Mouse (Mus musculus): ENCODE measurements around the gene Rab23. TPM values are rescaled to one million over a fixed set of nuclear protein-coding genes. Genes with fewer than 3 reads are reported as not detected.
A peak's percentile ranks its signal among the peaks of the same experiment; 100 is the strongest.

Rab23 gene
- polyA plus RNA-seq, 1 experiment = 77.8 TPM

DNA sequence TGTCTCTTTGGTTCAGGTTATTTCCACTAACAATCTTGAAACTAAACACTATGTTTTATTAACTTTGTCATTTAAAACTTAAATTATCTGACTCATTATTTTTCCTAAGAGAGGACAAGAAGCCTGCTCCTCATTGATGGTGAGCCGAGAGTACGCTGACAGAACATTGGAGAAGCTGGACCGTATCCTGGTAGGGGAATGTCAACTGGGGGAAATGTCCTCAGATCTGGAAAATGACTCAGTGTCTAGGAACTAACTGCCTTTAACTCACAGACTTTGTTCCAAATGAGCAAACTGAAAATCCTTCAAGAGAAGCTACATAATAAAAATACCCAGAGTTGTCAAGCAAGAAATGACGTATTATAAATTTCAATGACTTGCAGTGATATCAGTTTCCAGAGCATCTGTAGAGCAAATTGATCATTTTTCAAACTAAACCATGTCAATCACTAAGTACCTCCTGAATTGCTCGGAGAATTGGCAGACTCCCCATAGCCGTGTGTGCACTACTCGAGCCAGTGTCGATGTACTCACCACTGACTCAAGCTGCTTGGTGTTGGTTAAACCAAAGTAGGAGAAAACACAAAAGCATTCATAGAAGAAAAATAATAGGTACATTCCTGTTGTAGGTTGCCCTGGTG lies 30.1 kb upstream of the Rab23 start:
- H3K4me1 ChIP-seq (ENCODE audit: control insufficient read depth, insufficient read depth, low read length) = peaks cover 9% of the 10 kb centered on the region
- no peak for TF ChIP-seq CTCF (IDR thresholded peaks at IDR 0.05; ENCODE audit: borderline replicate concordance, insufficient read depth, low read length)
- TF ChIP-seq POLR2A (IDR thresholded peaks at IDR 0.05; ENCODE audit: low read depth, low read length) = no peak
- no peak overlapping the region for H3K4me3 ChIP-seq (ENCODE audit: insufficient read depth, low read length)
- H3K27ac ChIP-seq (ENCODE audit: insufficient read depth, low read length) = peak overlapping the region; percentile 72

DNA sequence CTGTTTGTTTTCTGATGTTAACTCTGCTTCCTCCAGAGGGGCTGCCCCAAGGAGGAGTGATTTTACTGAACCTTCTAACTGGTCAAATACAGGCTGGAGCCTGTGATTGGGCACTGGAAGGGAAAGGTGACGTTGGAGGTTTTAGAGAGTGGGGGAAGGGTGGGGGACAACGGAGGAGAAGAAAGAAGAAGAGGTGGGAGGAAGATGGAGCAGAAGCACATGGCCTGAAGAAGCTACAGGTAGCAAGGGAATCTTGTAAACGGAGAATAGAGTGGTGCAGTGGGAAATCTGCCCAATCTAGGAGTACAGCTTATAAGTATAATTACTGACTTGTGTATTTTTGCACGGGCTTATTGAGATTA lies 29.6 kb upstream of the Rab23 start:
- Histone ChIP-seq H3K4me1 (ENCODE audit: control insufficient read depth, insufficient read depth, low read length) (peaks cover 11% of the 10 kb centered on the region), H3K4me3 (ENCODE audit: insufficient read depth, low read length) (no peak overlapping the region), H3K27ac (ENCODE audit: insufficient read depth, low read length) (peak overlapping the region; percentile 72)
- no peak for TF ChIP-seq CTCF (IDR thresholded peaks at IDR 0.05; ENCODE audit: borderline replicate concordance, insufficient read depth, low read length)
- no peak for TF ChIP-seq POLR2A (IDR thresholded peaks at IDR 0.05; ENCODE audit: low read depth, low read length)

DNA sequence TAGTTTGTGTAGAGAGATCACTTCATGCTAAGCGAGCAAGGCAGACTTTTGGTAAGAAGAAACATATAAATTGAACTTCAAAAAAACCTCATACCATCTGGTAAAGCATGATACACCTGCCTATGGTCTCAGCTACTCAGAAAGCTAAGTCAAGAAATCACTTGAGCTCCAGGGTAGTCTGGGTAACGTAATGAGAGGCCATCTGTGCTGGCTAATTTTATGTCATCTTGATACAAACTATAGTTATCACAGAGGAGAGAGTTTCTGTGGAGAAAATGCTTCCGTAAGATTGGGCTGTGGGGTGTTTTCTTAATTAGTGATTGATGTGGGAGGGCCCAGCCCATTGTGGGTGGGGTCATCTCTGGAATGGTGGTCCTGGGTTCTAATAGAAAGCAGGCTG lies 25.8 kb upstream of the Rab23 start:
- H3K4me1 ChIP-seq (ENCODE audit: control insufficient read depth, insufficient read depth, low read length) = peaks cover 15% of the 10 kb centered on the region
- no peak for TF ChIP-seq CTCF (IDR thresholded peaks at IDR 0.05; ENCODE audit: borderline replicate concordance, insufficient read depth, low read length)
- TF ChIP-seq POLR2A (IDR thresholded peaks at IDR 0.05; ENCODE audit: low read depth, low read length) = no peak
- no peak overlapping the region for H3K27ac ChIP-seq (ENCODE audit: insufficient read depth, low read length)
- H3K4me3 ChIP-seq (ENCODE audit: insufficient read depth, low read length) = no peak overlapping the region

DNA sequence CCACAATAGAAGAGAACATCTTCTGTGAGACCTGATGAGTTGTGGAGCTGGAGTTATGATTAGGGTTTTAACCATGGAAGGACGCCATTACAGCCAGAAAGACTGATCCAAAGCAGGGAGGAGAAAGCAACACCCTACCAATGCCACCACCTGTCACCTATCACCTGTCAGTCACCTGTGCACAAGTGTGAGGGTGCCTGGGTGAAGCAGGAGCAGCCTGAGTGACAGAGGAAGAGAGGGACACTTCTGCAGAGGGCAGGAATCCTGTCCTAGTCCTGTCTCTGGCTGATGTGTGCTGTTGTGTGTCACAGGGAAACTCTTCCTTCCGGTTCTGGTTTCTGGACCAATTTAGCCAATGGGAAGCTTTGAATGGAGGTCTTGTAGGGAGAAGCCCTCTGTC lies 23.7 kb upstream of the Rab23 start:
- no peak for TF ChIP-seq POLR2A (IDR thresholded peaks at IDR 0.05; ENCODE audit: low read depth, low read length)
- no peak for TF ChIP-seq CTCF (IDR thresholded peaks at IDR 0.05; ENCODE audit: borderline replicate concordance, insufficient read depth, low read length)
- no peak overlapping the region for H3K4me3 ChIP-seq (ENCODE audit: insufficient read depth, low read length)
- H3K4me1 ChIP-seq (ENCODE audit: control insufficient read depth, insufficient read depth, low read length) = peaks cover 16% of the 10 kb centered on the region
- peak overlapping the region; percentile 94; the same call in 1 of the 2 replicates for H3K27ac ChIP-seq (ENCODE audit: insufficient read depth, low read length)

DNA sequence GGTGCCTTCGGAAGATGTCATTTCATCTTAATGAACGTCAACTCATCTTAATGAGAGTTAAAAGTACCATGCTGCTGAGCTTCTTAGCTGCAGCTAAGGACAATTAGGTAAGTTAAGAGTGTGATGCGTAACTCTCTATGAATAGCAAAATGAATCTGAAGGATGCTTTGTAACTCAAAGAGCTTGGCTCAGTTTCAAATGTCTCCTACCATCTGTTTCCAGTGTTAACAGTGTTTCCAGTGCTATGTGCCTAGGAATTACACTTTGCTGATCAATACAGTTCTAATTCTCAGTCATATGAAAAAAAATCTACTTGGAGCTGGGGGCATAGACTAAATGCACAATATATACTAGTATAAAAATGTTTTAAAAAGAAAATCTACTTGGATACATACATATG lies 18.4 kb upstream of the Rab23 start:
- Histone ChIP-seq H3K4me1 (ENCODE audit: control insufficient read depth, insufficient read depth, low read length) (peaks cover 11% of the 10 kb centered on the region), H3K27ac (ENCODE audit: insufficient read depth, low read length) (no peak overlapping the region), H3K4me3 (ENCODE audit: insufficient read depth, low read length) (no peak overlapping the region)
- TF ChIP-seq CTCF (IDR thresholded peaks at IDR 0.05; ENCODE audit: borderline replicate concordance, insufficient read depth, low read length) (no peak), POLR2A (IDR thresholded peaks at IDR 0.05; ENCODE audit: low read depth, low read length) (no peak)

DNA sequence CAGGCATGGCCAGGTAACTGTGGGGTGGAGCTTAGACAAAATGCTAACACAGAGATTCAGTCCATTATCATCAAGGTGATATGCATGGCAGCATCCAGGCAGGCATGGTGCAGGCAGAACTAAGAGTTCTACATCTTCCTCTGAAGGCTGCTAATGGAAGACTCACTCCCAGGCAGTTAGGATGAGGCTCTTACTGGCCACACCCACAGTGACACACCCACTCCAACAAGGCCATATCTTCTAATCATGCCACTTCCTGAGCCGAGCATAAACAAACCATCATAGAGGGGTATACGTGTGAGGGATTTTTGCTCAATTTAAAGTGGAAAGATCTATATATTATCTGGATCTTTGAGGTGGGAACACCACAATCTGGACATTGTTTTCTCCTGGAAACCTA lies 10.1 kb upstream of the Rab23 start:
- Histone ChIP-seq H3K4me1 (ENCODE audit: control insufficient read depth, insufficient read depth, low read length) (no peaks in the 10 kb centered on the region), H3K27ac (ENCODE audit: insufficient read depth, low read length) (no peak overlapping the region), H3K4me3 (ENCODE audit: insufficient read depth, low read length) (no peak overlapping the region)
- TF ChIP-seq POLR2A (IDR thresholded peaks at IDR 0.05; ENCODE audit: low read depth, low read length) (no peak), CTCF (IDR thresholded peaks at IDR 0.05; ENCODE audit: borderline replicate concordance, insufficient read depth, low read length) (no peak)

DNA sequence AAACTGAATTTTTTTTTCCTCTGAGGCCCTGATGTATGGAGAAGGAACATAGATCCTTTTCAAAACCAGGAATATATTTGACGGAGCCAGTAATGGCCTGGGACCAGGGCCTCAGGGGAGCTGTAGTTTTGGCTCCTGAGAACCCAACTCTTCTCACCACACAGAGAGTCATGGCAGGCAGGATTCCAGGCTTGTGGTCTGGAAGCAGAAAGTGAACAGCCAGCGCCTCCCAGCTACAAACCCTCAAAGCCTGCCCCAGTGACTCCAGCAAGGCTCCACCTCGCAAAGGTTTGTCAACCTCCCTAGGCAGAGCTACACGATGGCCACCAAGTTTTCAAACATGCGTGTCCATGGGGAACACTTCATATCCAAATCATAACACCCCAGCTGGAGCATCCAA lies 7.7 kb upstream of the Rab23 start:
- Histone ChIP-seq H3K4me3 (ENCODE audit: insufficient read depth, low read length) (no peak overlapping the region), H3K4me1 (ENCODE audit: control insufficient read depth, insufficient read depth, low read length) (no peaks in the 10 kb centered on the region), H3K27ac (ENCODE audit: insufficient read depth, low read length) (no peak overlapping the region)
- TF ChIP-seq POLR2A (IDR thresholded peaks at IDR 0.05; ENCODE audit: low read depth, low read length) (no peak), CTCF (IDR thresholded peaks at IDR 0.05; ENCODE audit: borderline replicate concordance, insufficient read depth, low read length) (no peak)

DNA sequence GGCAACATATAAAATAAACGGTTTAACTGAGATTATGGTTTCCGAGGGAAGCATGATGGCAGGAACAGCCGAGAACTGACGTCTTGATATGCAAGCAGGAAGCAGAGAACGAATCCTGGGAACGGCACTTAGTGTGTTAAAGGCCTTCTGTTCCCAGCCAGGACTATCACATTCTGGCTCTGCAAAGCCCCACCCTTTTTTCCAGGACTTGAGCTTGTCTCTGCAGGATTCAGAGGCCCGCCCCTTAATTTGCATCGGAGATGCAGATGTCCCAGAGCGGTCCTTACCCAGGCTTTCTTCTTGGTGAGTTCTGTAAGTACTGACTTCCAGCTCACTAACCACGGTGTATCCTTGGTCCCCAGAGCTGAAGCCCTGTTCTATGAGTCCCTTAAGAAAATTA lies 4.9 kb upstream of the Rab23 start:
- Histone ChIP-seq H3K4me3 (ENCODE audit: insufficient read depth, low read length) (no peak overlapping the region), H3K27ac (ENCODE audit: insufficient read depth, low read length) (no peak overlapping the region), H3K4me1 (ENCODE audit: control insufficient read depth, insufficient read depth, low read length) (no peaks in the 10 kb centered on the region)
- TF ChIP-seq POLR2A (IDR thresholded peaks at IDR 0.05; ENCODE audit: low read depth, low read length) (no peak), CTCF (IDR thresholded peaks at IDR 0.05; ENCODE audit: borderline replicate concordance, insufficient read depth, low read length) (no peak)

DNA sequence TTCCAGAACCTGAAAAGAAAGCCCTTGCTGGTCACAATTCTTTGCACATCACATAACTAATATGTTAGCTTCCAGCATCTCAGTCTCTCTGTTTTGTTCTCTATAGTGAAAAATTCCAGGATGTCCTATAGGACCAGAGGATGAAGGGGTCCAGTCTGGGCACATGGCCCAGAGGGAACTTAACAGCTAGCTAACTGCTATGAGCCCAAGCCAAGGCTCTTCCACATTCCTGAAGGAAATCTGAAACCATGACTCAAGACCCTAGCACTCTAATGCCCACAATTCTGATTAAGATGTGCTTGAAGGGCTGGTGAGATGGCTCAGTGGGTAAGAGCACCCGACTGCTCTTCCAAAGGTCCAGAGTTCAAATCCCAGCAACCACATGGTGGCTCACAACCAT lies 2.1 kb upstream of the Rab23 start:
- TF ChIP-seq POLR2A (IDR thresholded peaks at IDR 0.05; ENCODE audit: low read depth, low read length) = no peak
- H3K4me3 ChIP-seq (ENCODE audit: insufficient read depth, low read length) = no peak overlapping the region
- H3K27ac ChIP-seq (ENCODE audit: insufficient read depth, low read length) = no peak overlapping the region
- 0 out of 2 replicates have a peak, but pooled peaks cover 3% of the 10 kb centered on the region for H3K4me1 ChIP-seq (ENCODE audit: control insufficient read depth, insufficient read depth, low read length)

DNA sequence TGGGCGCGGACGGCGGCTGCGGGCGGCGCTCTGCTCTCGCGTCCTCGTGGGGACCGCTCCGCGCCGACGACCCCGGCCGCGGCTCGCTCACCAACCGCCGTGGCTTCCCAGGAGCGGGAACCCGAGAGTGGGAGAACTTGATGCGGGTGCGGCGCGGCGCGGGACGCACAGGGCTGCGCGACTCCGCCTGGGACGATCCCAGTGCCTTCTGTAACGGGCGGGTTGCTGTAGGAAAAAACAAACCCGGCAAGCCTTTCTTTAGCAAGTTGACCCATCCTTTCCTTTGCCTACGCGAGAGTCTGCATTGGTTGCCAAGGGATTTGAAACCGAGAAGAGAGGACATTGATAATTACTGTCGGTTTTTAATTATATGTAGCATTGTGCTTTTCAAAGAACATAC lies 544 bp downstream of the Rab23 start:
- peaks cover 10% of the 10 kb centered on the region; the same call in 1 of the 2 replicates for H3K4me1 ChIP-seq (ENCODE audit: control insufficient read depth, insufficient read depth, low read length)
- H3K4me3 ChIP-seq (ENCODE audit: insufficient read depth, low read length) = peak overlapping the region; percentile 92
- no peak for TF ChIP-seq CTCF (IDR thresholded peaks at IDR 0.05; ENCODE audit: borderline replicate concordance, insufficient read depth, low read length)
- TF ChIP-seq POLR2A (IDR thresholded peaks at IDR 0.05; ENCODE audit: low read depth, low read length) = no peak
- peak overlapping the region; percentile 45 for H3K27ac ChIP-seq (ENCODE audit: insufficient read depth, low read length)

DNA sequence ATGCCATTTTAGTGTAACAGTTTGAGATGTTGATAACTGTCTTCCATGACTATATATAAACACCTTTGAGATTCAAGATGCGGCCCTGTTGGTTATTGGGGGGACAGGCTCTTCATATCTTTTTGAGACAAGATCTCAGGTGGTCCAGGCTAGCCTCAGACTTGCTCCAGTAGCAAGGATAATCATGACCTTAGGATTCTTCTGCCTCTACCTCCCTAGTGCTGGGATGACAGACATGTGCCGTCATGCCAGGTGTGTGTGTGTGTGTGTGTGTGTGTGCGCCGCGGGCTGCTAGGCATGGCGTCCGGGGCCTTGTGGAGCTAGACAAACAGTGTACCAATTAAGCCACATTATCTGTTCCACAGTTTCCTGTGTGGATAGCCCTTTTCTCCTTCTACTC lies 1.3 kb downstream of the Rab23 start:
- no peak for TF ChIP-seq POLR2A (IDR thresholded peaks at IDR 0.05; ENCODE audit: low read depth, low read length)
- TF ChIP-seq CTCF (IDR thresholded peaks at IDR 0.05; ENCODE audit: borderline replicate concordance, insufficient read depth, low read length) = no peak
- Histone ChIP-seq H3K4me1 (ENCODE audit: control insufficient read depth, insufficient read depth, low read length) (peaks cover 10% of the 10 kb centered on the region; the same call in 1 of the 2 replicates), H3K4me3 (ENCODE audit: insufficient read depth, low read length) (peak overlapping the region; percentile 49), H3K27ac (ENCODE audit: insufficient read depth, low read length) (no peak overlapping the region)
